Mouse (Mus musculus): ENCODE results near the gene Cts8.
A peak's percentile ranks its signal among the peaks of the same experiment; 100 is the strongest.

Gene Cts8

GRCm38 (mm10) chr13:61255258-61255657, at the start of gene Cts8:
Cts8 (minus strand) TSS chr13:61255358.
- no peak for DNase-seq

GRCm38 (mm10) chr13:61288739-61289138, 33.6 kb upstream of the Cts8 start, which contains the start of gene Gm49398:
Gm49398 (minus strand) TSS chr13:61288839.
- no peak for DNase-seq

GRCm38 (mm10) chr13:61241076-61241947, 13.8 kb downstream of the Cts8 start:
- peak in 1 of 2 experiments; percentile 37 for DNase-seq

DNA sequence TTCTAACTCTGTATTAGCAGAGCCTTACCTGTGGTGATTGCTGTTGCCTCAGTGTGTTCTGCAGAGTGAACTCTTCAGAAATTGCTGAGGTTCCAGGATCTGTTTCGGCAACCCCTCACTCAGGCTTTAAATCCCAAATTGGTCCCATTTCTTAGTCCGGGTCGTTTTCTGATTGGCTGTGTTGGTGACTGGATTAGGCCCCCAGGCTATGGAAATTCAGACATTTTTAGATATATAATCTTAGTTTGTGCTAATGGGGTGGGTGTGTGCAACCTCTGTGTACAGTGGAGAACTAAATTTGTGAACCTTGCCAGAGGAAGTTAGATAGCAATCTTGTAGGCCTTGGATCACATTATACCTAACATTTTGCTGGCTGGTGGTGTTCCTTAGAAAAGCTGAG, 51.8 kb downstream of the Cts8 start, which contains the start of gene Cts6:
Cts6 (minus strand) TSS at position 101 of the 400 bp plus-strand sequence.
- DNase-seq, result no peak

Data from spleen, adult 18-20 months (tissue).